Mouse (Mus musculus): ENCODE results near the gene Vcam1. TPM values are rescaled to one million over a fixed set of nuclear protein-coding genes. Genes with fewer than 3 reads are reported as not detected.

The Vcam1 gene
- polyA plus RNA-seq, 1 experiment from 2014 or later: 20.4 TPM

GRCm38 (mm10) chr3:116113443-116114241 is 15.8 kb downstream of the Vcam1 start:
- ChIA-PET POLR2A (interaction anchor here (1.0 to 1.3 kb wide), 2 partner anchors 12 to 16 kb away, joined by 3 to 4 read pairs; no protein-coding TSS in a partner anchor), CTCF (interaction anchor here (0.7 to 3.0 kb wide), 14 partner anchors 10 to 214 kb away, joined by 3 to 10 read pairs (median 3); no protein-coding TSS in a partner anchor)
- TF ChIP-seq CTCF (IDR thresholded peaks at IDR 0.05): no peak
- H3K27me3 ChIP-seq: no peaks in the 10 kb centered on the region
- DNase-seq (ENCODE audit: low read depth, low spot score) (no peak), ATAC-seq (no peak)
- in situ Hi-C loops (cut with MboI; ENCODE audit: low pct_unique_long_range_greater_than_20kb): no loop called here

GRCm38 (mm10) chr3:116112816-116113405 is 16.6 kb downstream of the Vcam1 start:
- ATAC-seq (no peak), DNase-seq (ENCODE audit: low read depth, low spot score) (no peak)
- TF ChIP-seq CTCF (IDR thresholded peaks at IDR 0.05): no peak
- CTCF ChIA-PET: interaction anchor here (0.9 to 3.0 kb wide), 6 partner anchors 20 to 215 kb away, joined by 3 to 10 read pairs (median 4); no protein-coding TSS in a partner anchor
- in situ Hi-C loops (cut with MboI; ENCODE audit: low pct_unique_long_range_greater_than_20kb): no loop called here
- POLR2A ChIA-PET: interaction anchor here (0.6 kb wide), 1 partner anchor 66 kb away, joined by 3 read pairs; no protein-coding TSS in a partner anchor
- no peaks in the 10 kb centered on the region for H3K27me3 ChIP-seq

- no peak for DNase-seq (ENCODE audit: low read depth, low spot score)
- ChIA-PET CTCF (interaction anchor here (1.1 to 1.4 kb wide), 2 partner anchors 22 to 24 kb away, joined by 3 to 4 read pairs; partner anchors contain the start of gene Vcam1), POLR2A (no interaction called here)
- ATAC-seq: no peak
- no peaks in the 10 kb centered on the region for H3K27me3 ChIP-seq
- TF ChIP-seq CTCF (IDR thresholded peaks at IDR 0.05): no peak
- in situ Hi-C loops (cut with MboI; ENCODE audit: low pct_unique_long_range_greater_than_20kb): no loop called here
Measured at GRCm38 (mm10) chr3:116105713-116106112, 23.8 kb downstream of the Vcam1 start.

- no peak for DNase-seq (ENCODE audit: low read depth, low spot score)
- in situ Hi-C loops (cut with MboI; ENCODE audit: low pct_unique_long_range_greater_than_20kb): no loop called here
- CTCF ChIA-PET: interaction anchor here (1.1 to 1.4 kb wide), 2 partner anchors 23 to 25 kb away, joined by 3 to 4 read pairs; partner anchors contain the start of gene Vcam1
- no peaks in the 10 kb centered on the region for H3K27me3 ChIP-seq
- ATAC-seq: no peak
- POLR2A ChIA-PET: no interaction called here
- TF ChIP-seq CTCF (IDR thresholded peaks at IDR 0.05): no peak
Measured at GRCm38 (mm10) chr3:116104866-116105647, 24.4 kb downstream of the Vcam1 start.

GRCm38 (mm10) chr3:116104270-116104669 is 25.2 kb downstream of the Vcam1 start:
- no peak for TF ChIP-seq CTCF (IDR thresholded peaks at IDR 0.05)
- no peaks in the 10 kb centered on the region for H3K27me3 ChIP-seq
- ATAC-seq (no peak), DNase-seq (ENCODE audit: low read depth, low spot score) (no peak)
- ChIA-PET POLR2A (no interaction called here), CTCF (interaction anchor here (0.7 to 1.4 kb wide), 3 partner anchors 8 to 23 kb away, joined by 3 to 4 read pairs (median 4); no protein-coding TSS in a partner anchor)
- in situ Hi-C loops (cut with MboI; ENCODE audit: low pct_unique_long_range_greater_than_20kb): no loop called here

- in situ Hi-C loops (cut with MboI; ENCODE audit: low pct_unique_long_range_greater_than_20kb): no loop called here
Measured at GRCm38 (mm10) chr3:116100850-116101249, 28.6 kb downstream of the Vcam1 start.

GRCm38 (mm10) chr3:116095934-116096333 is 33.6 kb downstream of the Vcam1 start:
- no peak for ATAC-seq
- in situ Hi-C loops (cut with MboI; ENCODE audit: low pct_unique_long_range_greater_than_20kb): no loop called here
- CTCF ChIA-PET: interaction anchor here (1.1 to 1.4 kb wide), 2 partner anchors 13 to 16 kb away, joined by 4 read pairs; no protein-coding TSS in a partner anchor
- POLR2A ChIA-PET: no interaction called here
- no peak for DNase-seq (ENCODE audit: low read depth, low spot score)
- TF ChIP-seq CTCF (IDR thresholded peaks at IDR 0.05): no peak
- no peaks in the 10 kb centered on the region for H3K27me3 ChIP-seq

More at GRCm38 (mm10) chr3:116100850-116101249, 28.6 kb downstream of the Vcam1 start:
- ATAC-seq: no peak
- no peak for TF ChIP-seq CTCF (IDR thresholded peaks at IDR 0.05)
- ChIA-PET POLR2A (interaction anchor here (0.6 kb wide), 1 partner anchor 129 kb away, joined by 3 read pairs; no protein-coding TSS in a partner anchor), CTCF (interaction anchor here (1.1 to 4.2 kb wide), 6 partner anchors 9 to 227 kb away, joined by 3 to 25 read pairs (median 9); no protein-coding TSS in a partner anchor)
- no peak for DNase-seq (ENCODE audit: low read depth, low spot score)
- no peaks in the 10 kb centered on the region for H3K27me3 ChIP-seq

- TF ChIP-seq CTCF (IDR thresholded peaks at IDR 0.05): no peak
- in situ Hi-C loops (cut with MboI; ENCODE audit: low pct_unique_long_range_greater_than_20kb): no loop called here
- DNase-seq (ENCODE audit: low read depth, low spot score) (no peak), ATAC-seq (no peak)
- no peaks in the 10 kb centered on the region for H3K27me3 ChIP-seq
- ChIA-PET CTCF (interaction anchor here (1.1 to 2.9 kb wide), 3 partner anchors 14 to 17 kb away, joined by 4 to 14 read pairs (median 4); no protein-coding TSS in a partner anchor), POLR2A (no interaction called here)
Measured at GRCm38 (mm10) chr3:116095312-116095711, 34.2 kb downstream of the Vcam1 start.

GRCm38 (mm10) chr3:116094886-116095285 is 34.6 kb downstream of the Vcam1 start:
- ATAC-seq: no peak
- POLR2A ChIA-PET: interaction anchor here (0.6 kb wide), 1 partner anchor 54 kb away, joined by 3 read pairs; no protein-coding TSS in a partner anchor
- no peak for TF ChIP-seq CTCF (IDR thresholded peaks at IDR 0.05)
- in situ Hi-C loops (cut with MboI; ENCODE audit: low pct_unique_long_range_greater_than_20kb): no loop called here
- H3K27me3 ChIP-seq: no peaks in the 10 kb centered on the region
- no peak for DNase-seq (ENCODE audit: low read depth, low spot score)
- CTCF ChIA-PET: interaction anchor here (1.4 to 2.9 kb wide), 2 partner anchors 15 to 17 kb away, joined by 4 to 14 read pairs; no protein-coding TSS in a partner anchor

Measured in Patski (cell line).